Mouse (Mus musculus) pancreas, adult 10 weeks (tissue): Measurements from ENCODE around the gene B230217C12Rik. TPM values are rescaled to one million over a fixed set of nuclear protein-coding genes. Genes with fewer than 3 reads are reported as not detected.

Experiments used
- polyA plus RNA-seq: library from polyadenylated mRNA; stranded (reverse); fragments of 350-450 nt; fragmentation: Illumina TruSeq; extraction: RNeasy Lipid Tissue Mini Kit (QIAGEN cat#74804); gene quantifications from one replicate; pipeline ENCODE4 v1.2.3, GENCODE M21; 2015; ENCODE audit warnings: low read depth, low replicate concordance; ENCODE audit not compliant: insufficient read depth

The B230217C12Rik gene
- 2.5 TPM for polyA plus RNA-seq

DNA sequence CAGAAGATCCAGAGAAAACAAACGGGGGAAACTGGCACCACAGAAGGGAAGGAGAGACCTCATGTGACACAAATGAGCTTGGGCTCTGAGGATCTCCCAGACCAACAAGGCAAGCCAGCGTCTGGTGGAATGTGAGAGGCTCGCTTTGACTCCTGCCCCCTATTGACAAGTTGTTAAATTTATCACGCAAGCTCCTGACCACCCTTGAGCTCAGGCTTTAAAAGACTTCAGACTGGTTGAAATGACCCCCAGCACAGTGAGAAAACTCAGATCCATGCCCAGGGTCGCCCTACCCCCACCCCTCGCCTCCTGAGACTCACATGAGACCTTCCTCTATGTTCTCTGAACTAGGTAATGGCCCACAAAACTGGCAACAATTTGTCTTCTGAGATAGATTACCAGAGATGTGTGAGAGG, at the start of gene B230217C12Rik:
Gene B230217C12Rik (plus strand): TSS at position 242 of the 416 bp plus-strand sequence.

DNA sequence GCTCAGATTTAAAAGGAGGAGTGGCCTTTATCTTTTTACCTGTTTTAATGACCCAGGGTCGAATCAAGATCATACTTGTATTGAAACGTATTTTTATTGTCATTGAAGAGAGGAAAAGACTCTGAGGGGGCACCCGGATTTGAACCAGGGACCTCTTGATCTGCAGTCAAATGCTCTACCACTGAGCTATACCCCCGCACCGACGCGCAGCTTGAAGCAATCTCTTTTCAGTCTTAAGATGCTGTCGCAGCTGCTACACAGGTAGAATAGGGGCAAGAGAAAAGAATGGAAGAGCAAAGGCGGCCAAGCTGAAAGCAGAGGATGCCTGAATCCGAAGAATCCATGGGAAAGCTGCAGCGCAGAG, 41.8 kb upstream of the B230217C12Rik start, which contains the start of gene Lasp1:
Gene Lasp1 (plus strand): TSS at position 219 of the 364 bp plus-strand sequence.

DNA sequence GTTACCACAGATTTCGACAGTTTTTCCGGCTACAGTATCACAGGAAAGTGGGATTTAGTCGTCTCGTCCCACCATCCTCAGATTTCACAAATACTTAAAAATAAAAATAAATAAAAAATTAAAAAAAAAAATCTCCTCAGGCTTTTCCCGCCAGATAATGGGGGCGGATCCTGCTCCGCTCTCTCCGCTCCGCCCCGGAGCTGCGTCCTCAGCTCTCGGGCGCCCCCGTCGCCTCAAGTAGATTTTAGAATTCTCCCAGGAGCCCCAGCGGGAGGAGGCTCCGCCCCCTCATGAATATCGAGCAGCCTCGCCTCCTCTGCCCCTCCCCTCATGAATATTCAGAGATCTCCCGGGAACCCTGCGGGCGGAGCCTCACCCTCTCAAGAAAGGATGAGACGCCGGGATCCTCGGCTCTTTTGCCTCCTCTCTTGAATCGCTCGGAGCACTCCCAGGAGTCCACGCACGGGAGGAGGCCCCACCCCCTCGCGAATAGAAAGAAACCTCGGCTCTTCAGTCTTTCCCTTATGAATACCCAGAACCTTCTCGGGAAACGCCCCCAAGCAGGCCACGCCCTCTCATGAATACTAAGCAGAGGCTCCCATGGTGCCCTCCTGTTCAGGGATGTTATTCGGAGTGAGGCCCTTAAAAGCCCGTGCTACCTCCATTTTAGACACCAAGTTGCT, 43.5 kb downstream of the B230217C12Rik start, which contains the start of gene Fbxo47:
Gene Fbxo47 (minus strand): TSS at position 237 of the 683 bp plus-strand sequence.

Other genes with a start within 250 kb of the B230217C12Rik start
- gene Epop, start 211.1 kb upstream of the B230217C12Rik start, polyA plus RNA-seq = not detected
- 10.4 TPM for gene Mllt6, start 177.4 kb upstream of the B230217C12Rik start, polyA plus RNA-seq
- 14.7 TPM for gene Cisd3, start 155.0 kb upstream of the B230217C12Rik start, polyA plus RNA-seq
- 9.0 TPM for gene Pcgf2, start 140.3 kb upstream of the B230217C12Rik start, polyA plus RNA-seq
- gene Psmb3, start 137.4 kb upstream of the B230217C12Rik start, polyA plus RNA-seq = 31.9 TPM
- 4.1 TPM for gene Pip4k2b, start 96.1 kb upstream of the B230217C12Rik start, polyA plus RNA-seq
- 4.5 TPM for gene Cwc25, start 74.2 kb upstream of the B230217C12Rik start, polyA plus RNA-seq
- gene 1700001P01Rik, start 64.9 kb upstream of the B230217C12Rik start, polyA plus RNA-seq = not detected
- gene Rpl23, start 58.3 kb upstream of the B230217C12Rik start, polyA plus RNA-seq = 455 TPM
- 27.9 TPM for gene Lasp1, start 41.8 kb upstream of the B230217C12Rik start, polyA plus RNA-seq
- gene Fbxo47, start 43.4 kb downstream of the B230217C12Rik start, polyA plus RNA-seq = not detected
- 1.3 TPM for gene Plxdc1, start 145.7 kb downstream of the B230217C12Rik start, polyA plus RNA-seq
- 0.90 TPM for gene Arl5c, start 155.4 kb downstream of the B230217C12Rik start, polyA plus RNA-seq
- 2.7 TPM for gene Cacnb1, start 182.3 kb downstream of the B230217C12Rik start, polyA plus RNA-seq
- gene Rpl19, start 185.9 kb downstream of the B230217C12Rik start, polyA plus RNA-seq = 443 TPM
- not detected for gene Stac2, start 212.7 kb downstream of the B230217C12Rik start, polyA plus RNA-seq